Mouse (Mus musculus): Measurements from ENCODE around the gene Cic.

Gene Cic

GRCm38 (mm10) chr7:25269545-25270271, 2.2 kb downstream of the Cic start:
- no peak for DNase-seq (ENCODE audit: low spot score)

- DNase-seq (ENCODE audit: low spot score): no peak
Measured at GRCm38 (mm10) chr7:25270652-25271633, 3.4 kb downstream of the Cic start.

- no peak for DNase-seq (ENCODE audit: low spot score)
Measured at GRCm38 (mm10) chr7:25271651-25272444, 4.3 kb downstream of the Cic start.

GRCm38 (mm10) chr7:25272445-25273258, 5.1 kb downstream of the Cic start:
- no peak for DNase-seq (ENCODE audit: low spot score)

GRCm38 (mm10) chr7:25273259-25274241, 6.0 kb downstream of the Cic start:
- DNase-seq (ENCODE audit: low spot score): no peak

- no peak for DNase-seq (ENCODE audit: low spot score)
Measured at GRCm38 (mm10) chr7:25274571-25274970, 7.1 kb downstream of the Cic start.

- DNase-seq (ENCODE audit: low spot score): no peak
Measured at GRCm38 (mm10) chr7:25274996-25275395, 7.5 kb downstream of the Cic start.

- DNase-seq (ENCODE audit: low spot score): no peak
Measured at GRCm38 (mm10) chr7:25275555-25276298, 8.2 kb downstream of the Cic start.

- DNase-seq (ENCODE audit: low spot score): no peak
Measured at GRCm38 (mm10) chr7:25277405-25277804, 9.9 kb downstream of the Cic start.

GRCm38 (mm10) chr7:25277998-25278340, 10.5 kb downstream of the Cic start:
- DNase-seq (ENCODE audit: low spot score): no peak

GRCm38 (mm10) chr7:25278341-25279075, 11.0 kb downstream of the Cic start:
- peak; percentile 85 for DNase-seq (ENCODE audit: low spot score)

- DNase-seq (ENCODE audit: low spot score): peak; percentile 86
Measured at GRCm38 (mm10) chr7:25279076-25279860, 11.8 kb downstream of the Cic start.

GRCm38 (mm10) chr7:25279861-25280791, 12.6 kb downstream of the Cic start:
- peak; percentile 66 for DNase-seq (ENCODE audit: low spot score)

GRCm38 (mm10) chr7:25281166-25281733, 13.7 kb downstream of the Cic start:
- no peak for DNase-seq (ENCODE audit: low spot score)

GRCm38 (mm10) chr7:25281734-25282601, 14.5 kb downstream of the Cic start:
- DNase-seq (ENCODE audit: low spot score): peak; percentile 96

Data from retina, embryonic 14.5 days (tissue).